Mouse (Mus musculus): ENCODE results near the gene Oas1c. TPM values are rescaled to one million over a fixed set of nuclear protein-coding genes. Genes with fewer than 3 reads are reported as not detected.

Gene Oas1c
- polyA plus RNA-seq, 1 experiment from 2014 or later: 0.21 TPM

DNA sequence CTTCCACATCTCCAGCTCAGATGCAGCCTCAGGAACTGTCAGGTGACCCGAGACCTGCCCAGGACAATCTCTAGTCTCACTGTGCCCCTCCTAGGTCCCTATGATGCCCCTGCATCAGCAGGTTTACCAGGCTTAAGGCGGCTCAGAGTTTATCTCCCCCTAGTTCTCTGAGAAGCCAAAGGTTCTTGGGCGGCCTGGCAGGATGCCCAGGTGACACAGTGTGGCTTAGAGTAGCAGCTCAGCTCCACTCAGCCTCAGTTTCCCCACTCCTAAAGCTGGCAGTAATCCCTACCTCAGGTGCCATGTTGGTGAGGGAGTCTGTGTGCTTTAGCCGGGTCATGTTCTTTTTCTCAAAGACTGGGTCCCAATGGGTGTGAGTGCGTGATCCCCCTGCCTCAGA lies 35.5 kb downstream of the Oas1c start:
- Histone ChIP-seq H3K27me3 (ENCODE audit: control insufficient read depth, insufficient read depth, low read length) (no peaks in the 10 kb centered on the region), H3K9ac (ENCODE audit: low read length) (no peak overlapping the region), H3K4me1 (ENCODE audit: control insufficient read depth, insufficient read depth, low read length) (no peaks in the 10 kb centered on the region), H3K4me3 (ENCODE audit: low read depth, low read length) (no peak overlapping the region), H3K27ac (ENCODE audit: low read depth, low read length) (no peak overlapping the region), H3K36me3 (ENCODE audit: control insufficient read depth, insufficient read depth, low read length) (no peaks in the 10 kb centered on the region), H3K9me3 (ENCODE audit: control insufficient read depth, low read length) (no peaks in the 10 kb centered on the region), H3K4me2 (ENCODE audit: low read depth) (no peak overlapping the region)
- 85% methylated on average over 5 of the region's 5 CpGs for WGBS
- DNase-seq (ENCODE audit: low spot score): no peak
- no peak for ATAC-seq (ENCODE audit: insufficient read depth, low FRiP score, low TSS enrichment)

- 83% methylated on average over 14 of the region's 14 CpGs for WGBS
- DNase-seq (ENCODE audit: low spot score) (no peak), ATAC-seq (ENCODE audit: insufficient read depth, low FRiP score, low TSS enrichment) (no peak)
- H3K4me3 ChIP-seq (ENCODE audit: low read depth, low read length): no peak overlapping the region
- no peak overlapping the region for H3K4me2 ChIP-seq (ENCODE audit: low read depth)
- no peaks in the 10 kb centered on the region for H3K27me3 ChIP-seq (ENCODE audit: control insufficient read depth, insufficient read depth, low read length)
- H3K27ac ChIP-seq (ENCODE audit: low read depth, low read length): no peak overlapping the region
- no peak overlapping the region for H3K9ac ChIP-seq (ENCODE audit: low read length)
- H3K9me3 ChIP-seq (ENCODE audit: control insufficient read depth, low read length): no peaks in the 10 kb centered on the region
- H3K36me3 ChIP-seq (ENCODE audit: control insufficient read depth, insufficient read depth, low read length): no peaks in the 10 kb centered on the region
- H3K4me1 ChIP-seq (ENCODE audit: control insufficient read depth, insufficient read depth, low read length): no peaks in the 10 kb centered on the region
These were observed 36.9 kb downstream of the Oas1c start for GRCm38 (mm10) chr5:120775287-120775985.

DNA sequence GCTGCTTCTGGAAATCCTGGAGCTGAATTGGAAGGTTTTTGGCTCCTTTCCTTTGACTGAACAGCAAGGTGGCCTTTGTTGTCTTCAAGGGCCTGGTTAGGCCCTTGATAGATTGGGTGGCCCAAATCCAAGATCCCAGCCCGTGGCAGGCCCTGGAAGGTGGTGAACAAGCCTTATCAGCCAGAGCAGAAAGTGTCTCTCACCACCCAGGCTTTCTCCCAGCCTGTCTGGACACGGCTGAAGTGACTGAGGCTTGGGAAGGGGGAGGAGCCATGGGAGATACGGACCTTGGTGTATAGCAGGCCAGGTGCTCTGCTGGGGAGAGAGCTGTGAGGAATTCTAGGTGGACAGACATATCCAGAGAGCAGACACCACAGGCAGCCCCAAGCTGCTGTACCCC lies 42.9 kb downstream of the Oas1c start:
- no peaks in the 10 kb centered on the region for H3K27me3 ChIP-seq (ENCODE audit: control insufficient read depth, insufficient read depth, low read length)
- 75% methylated on average over 3 of the region's 3 CpGs for WGBS
- H3K4me2 ChIP-seq (ENCODE audit: low read depth): no peak overlapping the region

GRCm38 (mm10) chr5:120765010-120765409 lies 47.3 kb downstream of the Oas1c start:
- H3K9me3 ChIP-seq (ENCODE audit: control insufficient read depth, low read length): no peaks in the 10 kb centered on the region
- no peaks in the 10 kb centered on the region for H3K27me3 ChIP-seq (ENCODE audit: control insufficient read depth, insufficient read depth, low read length)
- H3K36me3 ChIP-seq (ENCODE audit: control insufficient read depth, insufficient read depth, low read length): no peaks in the 10 kb centered on the region
- no peaks in the 10 kb centered on the region for H3K4me1 ChIP-seq (ENCODE audit: control insufficient read depth, insufficient read depth, low read length)
- WGBS: 75% methylated on average over 8 of the region's 8 CpGs
- ATAC-seq (ENCODE audit: insufficient read depth, low FRiP score, low TSS enrichment) (no peak), DNase-seq (ENCODE audit: low spot score) (no peak)
- no peak overlapping the region for H3K27ac ChIP-seq (ENCODE audit: low read depth, low read length)
- H3K9ac ChIP-seq (ENCODE audit: low read length): no peak overlapping the region
- H3K4me2 ChIP-seq (ENCODE audit: low read depth): no peak overlapping the region
- H3K4me3 ChIP-seq (ENCODE audit: low read depth, low read length): no peak overlapping the region

More for the DNA sequence above, 42.9 kb downstream of the Oas1c start:
- H3K9me3 ChIP-seq (ENCODE audit: control insufficient read depth, low read length): no peaks in the 10 kb centered on the region
- H3K36me3 ChIP-seq (ENCODE audit: control insufficient read depth, insufficient read depth, low read length): no peaks in the 10 kb centered on the region
- no peaks in the 10 kb centered on the region for H3K4me1 ChIP-seq (ENCODE audit: control insufficient read depth, insufficient read depth, low read length)
- DNase-seq (ENCODE audit: low spot score) (no peak), ATAC-seq (ENCODE audit: insufficient read depth, low FRiP score, low TSS enrichment) (no peak)
- H3K4me3 ChIP-seq (ENCODE audit: low read depth, low read length): no peak overlapping the region
- no peak overlapping the region for H3K27ac ChIP-seq (ENCODE audit: low read depth, low read length)
- H3K9ac ChIP-seq (ENCODE audit: low read length): no peak overlapping the region

DNA sequence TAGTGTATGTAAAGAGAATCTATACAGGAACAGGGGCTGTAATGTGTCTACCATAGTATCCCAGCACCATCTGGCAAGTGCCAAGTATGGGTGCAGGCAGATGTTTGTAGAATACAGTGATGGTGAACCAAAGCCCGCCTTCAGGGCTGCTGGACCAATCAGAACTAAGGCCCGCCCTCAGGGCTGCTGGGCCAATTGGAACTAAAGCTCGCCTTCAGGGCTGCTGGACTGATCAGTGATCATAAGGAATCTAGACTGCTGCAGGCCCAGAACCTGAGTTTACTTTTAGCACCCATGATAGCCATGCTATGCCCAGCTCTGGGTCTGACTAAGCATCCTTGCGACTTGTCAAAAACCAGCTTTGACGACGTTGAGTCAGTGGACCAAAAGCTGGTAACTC lies 50.4 kb downstream of the Oas1c start:
- H3K4me3 ChIP-seq (ENCODE audit: low read depth, low read length): no peak overlapping the region
- no peaks in the 10 kb centered on the region for H3K9me3 ChIP-seq (ENCODE audit: control insufficient read depth, low read length)
- DNase-seq (ENCODE audit: low spot score) (peak; percentile 51), ATAC-seq (ENCODE audit: insufficient read depth, low FRiP score, low TSS enrichment) (no peak)
- WGBS: 25% methylated on average over 6 of the region's 6 CpGs
- no peaks in the 10 kb centered on the region for H3K4me1 ChIP-seq (ENCODE audit: control insufficient read depth, insufficient read depth, low read length)
- no peaks in the 10 kb centered on the region for H3K36me3 ChIP-seq (ENCODE audit: control insufficient read depth, insufficient read depth, low read length)
- H3K27ac ChIP-seq (ENCODE audit: low read depth, low read length): no peak overlapping the region
- no peak overlapping the region for H3K9ac ChIP-seq (ENCODE audit: low read length)
- no peaks in the 10 kb centered on the region for H3K27me3 ChIP-seq (ENCODE audit: control insufficient read depth, insufficient read depth, low read length)
- H3K4me2 ChIP-seq (ENCODE audit: low read depth): peak overlapping the region; percentile 4; the same call in 1 of the 2 replicates

- no peak overlapping the region for H3K4me3 ChIP-seq (ENCODE audit: low read depth, low read length)
- ATAC-seq (ENCODE audit: insufficient read depth, low FRiP score, low TSS enrichment): no peak
- DNase-seq (ENCODE audit: low spot score): no peak
- no peaks in the 10 kb centered on the region for H3K4me1 ChIP-seq (ENCODE audit: control insufficient read depth, insufficient read depth, low read length)
- no peaks in the 10 kb centered on the region for H3K27me3 ChIP-seq (ENCODE audit: control insufficient read depth, insufficient read depth, low read length)
- H3K36me3 ChIP-seq (ENCODE audit: control insufficient read depth, insufficient read depth, low read length): no peaks in the 10 kb centered on the region
- 91% methylated on average over 4 of the region's 4 CpGs for WGBS
- H3K9me3 ChIP-seq (ENCODE audit: control insufficient read depth, low read length): no peaks in the 10 kb centered on the region
- H3K4me2 ChIP-seq (ENCODE audit: low read depth): no peak overlapping the region
- no peak overlapping the region for H3K27ac ChIP-seq (ENCODE audit: low read depth, low read length)
- H3K9ac ChIP-seq (ENCODE audit: low read length): no peak overlapping the region
These were observed 58.1 kb downstream of the Oas1c start for GRCm38 (mm10) chr5:120754215-120754614.

- 70% methylated on average over 3 of the region's 3 CpGs for WGBS
- no peak overlapping the region for H3K4me2 ChIP-seq (ENCODE audit: low read depth)
- no peak overlapping the region for H3K9ac ChIP-seq (ENCODE audit: low read length)
- DNase-seq (ENCODE audit: low spot score) (no peak), ATAC-seq (ENCODE audit: insufficient read depth, low FRiP score, low TSS enrichment) (no peak)
- H3K4me1 ChIP-seq (ENCODE audit: control insufficient read depth, insufficient read depth, low read length): no peaks in the 10 kb centered on the region
- H3K36me3 ChIP-seq (ENCODE audit: control insufficient read depth, insufficient read depth, low read length): no peaks in the 10 kb centered on the region
- H3K4me3 ChIP-seq (ENCODE audit: low read depth, low read length): no peak overlapping the region
- H3K27me3 ChIP-seq (ENCODE audit: control insufficient read depth, insufficient read depth, low read length): no peaks in the 10 kb centered on the region
- H3K27ac ChIP-seq (ENCODE audit: low read depth, low read length): no peak overlapping the region
- H3K9me3 ChIP-seq (ENCODE audit: control insufficient read depth, low read length): no peaks in the 10 kb centered on the region
These were observed 59.5 kb downstream of the Oas1c start for GRCm38 (mm10) chr5:120752786-120753185.

DNA sequence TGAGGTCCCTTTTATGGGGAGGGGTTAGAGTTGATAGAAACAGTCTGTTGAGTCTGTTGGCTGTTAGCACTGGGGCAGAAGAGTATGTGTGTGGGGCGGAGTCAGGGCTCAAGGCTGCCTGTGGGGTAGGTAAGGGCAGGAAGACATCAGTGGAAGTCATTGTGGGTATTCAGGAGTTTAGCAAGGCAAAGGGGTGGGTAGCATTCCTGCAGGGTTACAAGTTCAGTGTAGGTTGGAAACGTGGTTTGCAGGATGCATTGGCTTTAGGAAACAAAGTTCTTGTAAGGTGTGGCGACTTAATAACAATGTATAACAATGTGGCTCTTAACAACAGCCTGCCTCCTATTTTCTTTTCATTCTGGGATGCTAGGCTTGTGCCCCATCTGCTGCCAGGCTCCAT lies 61.1 kb downstream of the Oas1c start:
- ATAC-seq (ENCODE audit: insufficient read depth, low FRiP score, low TSS enrichment) (no peak), DNase-seq (ENCODE audit: low spot score) (no peak)
- H3K4me3 ChIP-seq (ENCODE audit: low read depth, low read length): no peak overlapping the region
- H3K4me1 ChIP-seq (ENCODE audit: control insufficient read depth, insufficient read depth, low read length): no peaks in the 10 kb centered on the region
- H3K4me2 ChIP-seq (ENCODE audit: low read depth): no peak overlapping the region
- H3K9ac ChIP-seq (ENCODE audit: low read length): no peak overlapping the region
- H3K27ac ChIP-seq (ENCODE audit: low read depth, low read length): no peak overlapping the region
- 75% methylated on average over 3 of the region's 3 CpGs for WGBS
- no peaks in the 10 kb centered on the region for H3K27me3 ChIP-seq (ENCODE audit: control insufficient read depth, insufficient read depth, low read length)
- H3K36me3 ChIP-seq (ENCODE audit: control insufficient read depth, insufficient read depth, low read length): no peaks in the 10 kb centered on the region
- no peaks in the 10 kb centered on the region for H3K9me3 ChIP-seq (ENCODE audit: control insufficient read depth, low read length)
